Mouse (Mus musculus): Measurements from ENCODE around the gene Crtc3.

DNA sequence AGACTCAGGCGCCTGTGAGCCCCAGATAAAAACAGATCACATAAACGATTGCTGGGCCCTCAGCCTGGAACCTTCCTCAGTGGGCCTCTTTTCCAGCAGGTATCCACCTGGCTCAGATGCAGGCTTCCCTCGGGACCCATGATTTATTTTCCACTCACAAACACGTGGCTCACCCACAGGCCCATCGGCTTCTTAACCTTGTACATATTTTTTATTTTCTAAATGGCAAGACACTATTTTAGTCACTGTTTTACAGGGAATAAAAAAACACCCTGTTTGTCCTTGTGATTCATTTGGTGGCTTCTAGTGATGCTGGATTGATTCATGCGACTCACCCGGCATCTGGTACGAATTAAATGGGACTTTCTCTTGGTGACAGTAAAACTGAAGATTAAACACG lies 127.4 kb downstream of the Crtc3 start:
- TF ChIP-seq EP300 (IDR thresholded peaks at IDR 0.05; ENCODE audit: low read depth): no peak
- no peak for TF ChIP-seq CTCF (IDR thresholded peaks at IDR 0.05; ENCODE audit: low read depth)

Data from liver, postnatal 0 days (tissue).